Mouse (Mus musculus) myocyte (in vitro differentiated cells): ENCODE results near the gene Cpsf4l.

ENCODE experiments used
- CEBPB ChIP-seq: IDR thresholded peaks from 2 replicates; pipeline ENCODE4 v1.6.1; 2011; ENCODE audit warnings: mild to moderate bottlenecking, moderate library complexity; ENCODE audit not compliant: poor library complexity, insufficient read depth, severe bottlenecking
- E2F4 ChIP-seq: IDR thresholded peaks from one replicate; pipeline ENCODE4 v1.6.1; 2011; ENCODE audit warnings: mild to moderate bottlenecking, control low read depth, moderate library complexity; ENCODE audit not compliant: insufficient read depth
- MYOG ChIP-seq, 3 experiments: IDR thresholded peaks; one replicate each; pipeline ENCODE4 v1.6.1; 2011; ENCODE audit warnings: control low read depth in 2 of 3, low read depth in 2 of 3, mild to moderate bottlenecking in 2 of 3; ENCODE audit not compliant: insufficient read length in 2 of 3, control insufficient read depth in 1 of 3, insufficient read depth in 1 of 3
- POLR2A ChIP-seq: IDR thresholded peaks from one replicate; pipeline ENCODE4 v1.6.1; 2011; ENCODE audit warnings: low read depth, mild to moderate bottlenecking, control low read depth, moderate library complexity; ENCODE audit not compliant: insufficient read length
- SRF ChIP-seq: IDR thresholded peaks from one replicate; pipeline ENCODE4 v1.6.1; 2011; ENCODE audit warnings: low read depth; ENCODE audit not compliant: control insufficient read depth, insufficient read length
- TCF12 ChIP-seq: IDR thresholded peaks from one replicate; pipeline ENCODE4 v1.6.1; 2011; ENCODE audit warnings: mild to moderate bottlenecking, control low read depth; ENCODE audit not compliant: poor library complexity, insufficient read depth, severe bottlenecking
- USF1 ChIP-seq: IDR thresholded peaks from one replicate; pipeline ENCODE4 v1.6.1; 2011; ENCODE audit warnings: low read depth, mild to moderate bottlenecking, control low read depth, moderate library complexity

DNA sequence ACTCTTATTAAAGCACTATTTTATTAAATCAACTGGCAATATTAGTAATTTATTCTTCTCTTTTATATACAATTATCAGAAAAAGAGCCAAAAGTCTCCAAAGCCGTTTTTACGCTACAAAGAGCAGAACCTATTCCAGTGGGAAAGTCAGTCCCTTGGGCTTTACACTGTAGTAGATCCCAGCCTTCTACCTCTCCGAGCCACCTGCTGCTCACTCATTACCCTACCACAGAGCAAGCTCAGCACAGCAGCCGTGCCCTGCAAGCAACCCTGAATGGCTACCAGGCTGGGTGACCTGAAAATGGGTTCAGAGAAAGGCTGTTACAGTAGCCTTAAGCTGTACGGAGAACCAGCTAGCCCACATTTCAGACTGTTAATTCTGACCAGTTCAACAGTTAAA, 35.2 kb downstream of the Cpsf4l start:
- TF ChIP-seq SRF: no peak
- no peak for TF ChIP-seq POLR2A
- no peak for TF ChIP-seq CEBPB
- no peak for TF ChIP-seq TCF12
- no peak for TF ChIP-seq E2F4
- TF ChIP-seq USF1: no peak
- no peak for TF ChIP-seq MYOG (IDR thresholded peaks at IDR 0.05; ENCODE audit: control insufficient read depth in 1 of 3, insufficient read depth in 1 of 3, insufficient read length in 2 of 3, low read depth in 2 of 3)
